Mouse (Mus musculus) brain, adult 2 months (tissue): ENCODE measurements around the gene Gm37240.
"Not testable (repeated sequence)": the region's sequence is repeated elsewhere in the genome, so short reads cannot be mapped to it uniquely, and the experiment has no call there.

Experiments
- DNase-seq: peaks from one replicate; pipeline ENCODE4 v3.0.0; 2011; ENCODE audit warnings: low read depth, low spot score

The Gm37240 gene

GRCm38 (mm10) chr3:84562911-84563310, 1324.4 kb downstream of the Gm37240 start:
- not testable (repeated sequence) for DNase-seq

- DNase-seq = no peak
These were observed 1329.0 kb downstream of the Gm37240 start for GRCm38 (mm10) chr3:84558301-84558700.

- DNase-seq = no peak
These were observed 1331.5 kb downstream of the Gm37240 start for GRCm38 (mm10) chr3:84555780-84556179.

- no peak for DNase-seq
These were observed 1340.1 kb downstream of the Gm37240 start for GRCm38 (mm10) chr3:84547177-84547576.

- DNase-seq = peak; percentile 48
These were observed 1344.9 kb downstream of the Gm37240 start for GRCm38 (mm10) chr3:84542450-84542849.

GRCm38 (mm10) chr3:84541881-84542280, 1345.4 kb downstream of the Gm37240 start:
- DNase-seq = no peak

GRCm38 (mm10) chr3:84540640-84541039, 1346.7 kb downstream of the Gm37240 start:
- DNase-seq = no peak

- DNase-seq = no peak
These were observed 1350.3 kb downstream of the Gm37240 start for GRCm38 (mm10) chr3:84536987-84537386.

GRCm38 (mm10) chr3:84533227-84533626, 1354.1 kb downstream of the Gm37240 start:
- no peak for DNase-seq

- DNase-seq = peak; percentile 31
These were observed 1358.3 kb downstream of the Gm37240 start for GRCm38 (mm10) chr3:84529021-84529420.

- peak; percentile 27 for DNase-seq
These were observed 1362.4 kb downstream of the Gm37240 start for GRCm38 (mm10) chr3:84524952-84525351.

- DNase-seq = no peak
These were observed 1371.2 kb downstream of the Gm37240 start for GRCm38 (mm10) chr3:84516163-84516562.

GRCm38 (mm10) chr3:84512774-84513515, 1374.4 kb downstream of the Gm37240 start:
- DNase-seq = no peak

- DNase-seq = no peak
These were observed 1382.1 kb downstream of the Gm37240 start for GRCm38 (mm10) chr3:84505193-84505592.

- no peak for DNase-seq
These were observed 1383.0 kb downstream of the Gm37240 start for GRCm38 (mm10) chr3:84504291-84504690.

- DNase-seq = no peak
These were observed 1385.2 kb downstream of the Gm37240 start for GRCm38 (mm10) chr3:84502101-84502500.

GRCm38 (mm10) chr3:84500491-84500890, 1386.8 kb downstream of the Gm37240 start:
- DNase-seq = no peak

- no peak for DNase-seq
These were observed 1389.6 kb downstream of the Gm37240 start for GRCm38 (mm10) chr3:84497718-84498117.

- no peak for DNase-seq
These were observed 1394.7 kb downstream of the Gm37240 start for GRCm38 (mm10) chr3:84492657-84493056.

- no peak for DNase-seq
These were observed 1395.2 kb downstream of the Gm37240 start for GRCm38 (mm10) chr3:84492148-84492547.

- DNase-seq = peak; percentile 91
These were observed 1398.6 kb downstream of the Gm37240 start for GRCm38 (mm10) chr3:84488716-84489115.

- no peak for DNase-seq
These were observed 1402.4 kb downstream of the Gm37240 start for GRCm38 (mm10) chr3:84484891-84485290.

- no peak for DNase-seq
These were observed 1403.0 kb downstream of the Gm37240 start for GRCm38 (mm10) chr3:84484333-84484732.

GRCm38 (mm10) chr3:84482121-84482520, 1405.2 kb downstream of the Gm37240 start:
- DNase-seq = no peak
